Mouse (Mus musculus): ENCODE results near the gene Gjb2.
A peak's percentile ranks its signal among the peaks of the same experiment; 100 is the strongest.

Gjb2 gene

GRCm38 (mm10) chr14:57104106-57105023 is at the start of gene Gjb2:
Gene Gjb2 (minus strand): TSS chr14:57104702.
- peak; percentile 39 for DNase-seq (ENCODE audit: low read depth, low spot score)

GRCm38 (mm10) chr14:57145741-57146140 is 41.2 kb upstream of the Gjb2 start:
- no peak for DNase-seq (ENCODE audit: low read depth, low spot score)

- DNase-seq (ENCODE audit: low read depth, low spot score) = no peak
Observed at GRCm38 (mm10) chr14:57135265-57135664, 30.8 kb upstream of the Gjb2 start.

- DNase-seq (ENCODE audit: low read depth, low spot score) = no peak
Observed at GRCm38 (mm10) chr14:57133161-57133661, 28.7 kb upstream of the Gjb2 start, which contains the start of gene Gjb6. Gene Gjb6 (minus strand): TSS chr14:57133611.

- no peak for DNase-seq (ENCODE audit: low read depth, low spot score)
Observed at GRCm38 (mm10) chr14:57127383-57127782, 22.9 kb upstream of the Gjb2 start.

- DNase-seq (ENCODE audit: low read depth, low spot score) = no peak
Observed at GRCm38 (mm10) chr14:57122295-57122694, 17.8 kb upstream of the Gjb2 start.

- DNase-seq (ENCODE audit: low read depth, low spot score) = no peak
Observed at GRCm38 (mm10) chr14:57115823-57116544, 11.5 kb upstream of the Gjb2 start, which contains the start of gene Gm4491. Gene Gm4491 (minus strand): TSS chr14:57115883.

- DNase-seq (ENCODE audit: low read depth, low spot score) = no peak
Observed at GRCm38 (mm10) chr14:57109194-57109593, 4.7 kb upstream of the Gjb2 start.

- DNase-seq (ENCODE audit: low read depth, low spot score) = no peak
Observed at GRCm38 (mm10) chr14:57107916-57108315, 3.4 kb upstream of the Gjb2 start.

GRCm38 (mm10) chr14:57107091-57107490 is 2.6 kb upstream of the Gjb2 start:
- no peak for DNase-seq (ENCODE audit: low read depth, low spot score)

- DNase-seq (ENCODE audit: low read depth, low spot score) = no peak
Observed at GRCm38 (mm10) chr14:57105721-57106120, 1.2 kb upstream of the Gjb2 start.

GRCm38 (mm10) chr14:57105111-57105510 is 609 bp upstream of the Gjb2 start:
- no peak for DNase-seq (ENCODE audit: low read depth, low spot score)

- no peak for DNase-seq (ENCODE audit: low read depth, low spot score)
Observed at GRCm38 (mm10) chr14:57103711-57104105, 794 bp downstream of the Gjb2 start.

GRCm38 (mm10) chr14:57103121-57103520 is 1.4 kb downstream of the Gjb2 start:
- no peak for DNase-seq (ENCODE audit: low read depth, low spot score)

- no peak for DNase-seq (ENCODE audit: low read depth, low spot score)
Observed at GRCm38 (mm10) chr14:57101623-57102022, 2.9 kb downstream of the Gjb2 start.

GRCm38 (mm10) chr14:57095855-57096254 is 8.6 kb downstream of the Gjb2 start:
- no peak for DNase-seq (ENCODE audit: low read depth, low spot score)

GRCm38 (mm10) chr14:57093029-57093428 is 11.5 kb downstream of the Gjb2 start:
- DNase-seq (ENCODE audit: low read depth, low spot score) = peak; percentile 42

- DNase-seq (ENCODE audit: low read depth, low spot score) = no peak
Observed at GRCm38 (mm10) chr14:57090001-57090400, 14.5 kb downstream of the Gjb2 start.

GRCm38 (mm10) chr14:57089107-57089506 is 15.4 kb downstream of the Gjb2 start:
- no peak for DNase-seq (ENCODE audit: low read depth, low spot score)

- DNase-seq (ENCODE audit: low read depth, low spot score) = no peak
Observed at GRCm38 (mm10) chr14:57084180-57084668, 20.3 kb downstream of the Gjb2 start.

GRCm38 (mm10) chr14:57082863-57083262 is 21.6 kb downstream of the Gjb2 start:
- DNase-seq (ENCODE audit: low read depth, low spot score) = no peak

- no peak for DNase-seq (ENCODE audit: low read depth, low spot score)
Observed at GRCm38 (mm10) chr14:57075537-57075936, 29.0 kb downstream of the Gjb2 start.

Measured in WW6 (cell line).